ENCODE assay signal across 15 mouse cellular contexts in genomic region chr14:45984135-45984892, GRCm38 (mm10).
DNase-seq lines count a peak whose midpoint lies in the region; ATAC-seq and TF ChIP-seq lines count a peak whose summit lies in the region.
"Had no signal": no experiment of that assay in that cellular context is flagged by ENCODE, and none has a peak within 500 bp of the region (broad histone marks: within the 10 kb centered on the region; RNA-seq: fewer than 3 reads in every experiment).

No protein-coding gene starts in this region.

- no peak for ATAC-seq in forebrain, postnatal 0 days
- no peak for ATAC-seq in forebrain, embryonic 11.5 days (replicated peaks; ENCODE audit: low FRiP score)
- no peak for ATAC-seq in neural tube, embryonic 15.5 days (ENCODE audit: low FRiP score)
- peak; percentile 74; the same call in 1 of the 2 replicates for ATAC-seq in limb, embryonic 14.5 days (ENCODE audit: low FRiP score, low read depth)
- ATAC-seq in stomach, embryonic 15.5 days (ENCODE audit: insufficient read depth, low FRiP score, low read depth), result no peak
- ATAC-seq: activated CD4-positive, CD25-positive, alpha-beta regulatory T cell, adult 4 months; forebrain, embryonic 13.5 days had no signal

- H3K27ac ChIP-seq in forebrain, postnatal 0 days (ENCODE audit: low read depth, low read length), result no peak overlapping the region
- H3K27ac ChIP-seq in forebrain, embryonic 11.5 days (ENCODE audit: low read depth, low read length), result no peak overlapping the region
- no peak overlapping the region for H3K27ac ChIP-seq in neural tube, embryonic 15.5 days (replicated peaks)
- H3K27ac ChIP-seq in limb, embryonic 14.5 days (replicated peaks; ENCODE audit: low read depth, low read length), result peak overlapping the region; percentile 65; the same call in 1 of the 2 replicates
- 0 out of 2 replicates have a peak overlapping the region, but pooled peaks have one; percentile 11 for H3K27ac ChIP-seq in stomach, embryonic 15.5 days
- H3K27ac ChIP-seq: forebrain, embryonic 13.5 days; liver, embryonic 14.5 days had no signal

- H3K4me3 ChIP-seq in forebrain, postnatal 0 days (ENCODE audit: low read depth, low read length), result no peak overlapping the region
- H3K4me3 ChIP-seq in forebrain, embryonic 11.5 days (ENCODE audit: low read depth, low read length), result no peak overlapping the region
- H3K4me3 ChIP-seq in neural tube, embryonic 15.5 days (replicated peaks), result no peak overlapping the region
- H3K4me3 ChIP-seq in limb, embryonic 14.5 days (replicated peaks; ENCODE audit: low read length), result peak overlapping the region; percentile 8; the same call in 1 of the 2 replicates
- H3K4me3 ChIP-seq in stomach, embryonic 15.5 days (replicated peaks), result no peak overlapping the region
- H3K4me3 ChIP-seq: forebrain, embryonic 13.5 days had no signal

- H3K27me3 ChIP-seq in forebrain, postnatal 0 days (ENCODE audit: insufficient read depth, low read length), result no peaks in the 10 kb centered on the region
- no peaks in the 10 kb centered on the region for H3K27me3 ChIP-seq in forebrain, embryonic 11.5 days (ENCODE audit: control insufficient read depth, insufficient read depth, low read length)
- no peaks in the 10 kb centered on the region for H3K27me3 ChIP-seq in neural tube, embryonic 15.5 days (replicated peaks)
- no peaks in the 10 kb centered on the region for H3K27me3 ChIP-seq in limb, embryonic 14.5 days (ENCODE audit: control insufficient read depth, insufficient read depth, low read length)
- no peaks in the 10 kb centered on the region for H3K27me3 ChIP-seq in stomach, embryonic 15.5 days (replicated peaks)
- H3K27me3 ChIP-seq: forebrain, embryonic 13.5 days had no signal

- no peaks in the 10 kb centered on the region for H3K9me3 ChIP-seq in forebrain, postnatal 0 days (ENCODE audit: low read length)
- H3K9me3 ChIP-seq in forebrain, embryonic 11.5 days (ENCODE audit: control insufficient read depth, low read length), result no peaks in the 10 kb centered on the region
- no peaks in the 10 kb centered on the region for H3K9me3 ChIP-seq in neural tube, embryonic 15.5 days (replicated peaks)
- no peaks in the 10 kb centered on the region for H3K9me3 ChIP-seq in limb, embryonic 14.5 days (ENCODE audit: control insufficient read depth, low read length)
- no peaks in the 10 kb centered on the region for H3K9me3 ChIP-seq in stomach, embryonic 15.5 days
- H3K9me3 ChIP-seq: forebrain, embryonic 13.5 days had no signal

- no peak overlapping the region for H3K9ac ChIP-seq in forebrain, postnatal 0 days
- no peak overlapping the region for H3K9ac ChIP-seq in forebrain, embryonic 11.5 days (ENCODE audit: low read length)
- no peak overlapping the region for H3K9ac ChIP-seq in neural tube, embryonic 15.5 days (replicated peaks)
- H3K9ac ChIP-seq in limb, embryonic 14.5 days (ENCODE audit: low read depth, low read length, severe bottlenecking), result no peak overlapping the region
- H3K9ac ChIP-seq in stomach, embryonic 15.5 days, result no peak overlapping the region
- H3K9ac ChIP-seq: forebrain, embryonic 13.5 days; liver, embryonic 14.5 days had no signal

- H3K36me3 ChIP-seq in forebrain, postnatal 0 days (ENCODE audit: insufficient read depth), result no peaks in the 10 kb centered on the region
- H3K36me3 ChIP-seq in forebrain, embryonic 11.5 days (ENCODE audit: control insufficient read depth, insufficient read depth, low read length), result no peaks in the 10 kb centered on the region
- H3K36me3 ChIP-seq in neural tube, embryonic 15.5 days, result no peaks in the 10 kb centered on the region
- H3K36me3 ChIP-seq in limb, embryonic 14.5 days (ENCODE audit: control insufficient read depth, insufficient read depth, low read length), result no peaks in the 10 kb centered on the region
- no peaks in the 10 kb centered on the region for H3K36me3 ChIP-seq in stomach, embryonic 15.5 days

- peak; percentile 3 for DNase-seq in forebrain, postnatal 0 days
- DNase-seq in forebrain, embryonic 11.5 days (ENCODE audit: low spot score), result no peak
- DNase-seq in neural tube, embryonic 10.5 days (ENCODE audit: extremely low spot score, low spot score), result peak; percentile 30
- peak; percentile 83 for DNase-seq in limb, embryonic 14.5 days (ENCODE audit: low spot score)
- no peak for DNase-seq in heart, postnatal 36 days
- no peak for DNase-seq in ovary, adult 18-20 months (ENCODE audit: low spot score)
- DNase-seq: cerebellum, postnatal 14 days; midbrain, embryonic 14.5 days; spleen, adult 18-20 months; thymus, postnatal 14 days had no signal

- WGBS in forebrain, postnatal 0 days, result 86% methylated on average over 20 of the region's 20 CpGs
- WGBS in forebrain, embryonic 11.5 days, result 84% methylated on average over 20 of the region's 20 CpGs
- WGBS in neural tube, embryonic 15.5 days, result 85% methylated on average over 20 of the region's 20 CpGs
- 27% methylated on average over 20 of the region's 20 CpGs for WGBS in limb, embryonic 14.5 days
- WGBS in stomach, embryonic 15.5 days, result 56% methylated on average over 20 of the region's 20 CpGs

- TF ChIP-seq CTCF in forebrain, postnatal 0 days (IDR thresholded peaks at IDR 0.05; ENCODE audit: low read depth), result no peak

- intact Hi-C loops in heart, postnatal 36 days (cut with DNase I), result no loop called here

- no peak for TF ChIP-seq POLR2A in limb, embryonic 14.5 days (IDR thresholded peaks at IDR 0.05; ENCODE audit: borderline replicate concordance, extremely low read depth, insufficient read depth, insufficient read length)

- no peaks in the 10 kb centered on the region for H3K4me1 ChIP-seq in forebrain, postnatal 0 days (ENCODE audit: insufficient read depth)
- H3K4me1 ChIP-seq in forebrain, embryonic 11.5 days (replicated peaks; ENCODE audit: control insufficient read depth, insufficient read depth, low read length), result no peaks in the 10 kb centered on the region
- no peaks in the 10 kb centered on the region for H3K4me1 ChIP-seq in neural tube, embryonic 15.5 days
- H3K4me1 ChIP-seq in limb, embryonic 14.5 days (ENCODE audit: control insufficient read depth, insufficient read depth, low read length), result peaks cover 14% of the 10 kb centered on the region
- no peaks in the 10 kb centered on the region for H3K4me1 ChIP-seq in stomach, embryonic 15.5 days
- H3K4me1 ChIP-seq: forebrain, embryonic 13.5 days had no signal

- H3K4me2 ChIP-seq in forebrain, postnatal 0 days (ENCODE audit: low read depth), result no peak overlapping the region
- no peak overlapping the region for H3K4me2 ChIP-seq in forebrain, embryonic 11.5 days (ENCODE audit: low read depth, low read length, severe bottlenecking)
- no peak overlapping the region for H3K4me2 ChIP-seq in neural tube, embryonic 15.5 days
- peak overlapping the region; percentile 42 for H3K4me2 ChIP-seq in limb, embryonic 14.5 days (replicated peaks; ENCODE audit: low read depth, low read length, severe bottlenecking)
- peak overlapping the region; percentile 39 for H3K4me2 ChIP-seq in stomach, embryonic 15.5 days
- H3K4me2 ChIP-seq: forebrain, embryonic 13.5 days had no signal

Comparison
In these comparisons a context has a peak if more than half of its experiments do, and no peak if none do; other contexts are left out.
1. DNase-seq: peak in forebrain, postnatal 0 days (single experiment), neural tube, embryonic 10.5 days (single experiment) and limb, embryonic 14.5 days (single experiment); none in forebrain, embryonic 11.5 days (single experiment), heart, postnatal 36 days (0 of 2) and ovary, adult 18-20 months (single experiment).
2. H3K27ac ChIP-seq: peak in limb, embryonic 14.5 days (single experiment) and stomach, embryonic 15.5 days (single experiment); none in forebrain, postnatal 0 days (single experiment), forebrain, embryonic 11.5 days (single experiment) and neural tube, embryonic 15.5 days (single experiment).
3. H3K4me2 ChIP-seq: peak in limb, embryonic 14.5 days (single experiment) and stomach, embryonic 15.5 days (single experiment); none in forebrain, postnatal 0 days (single experiment), forebrain, embryonic 11.5 days (single experiment) and neural tube, embryonic 15.5 days (single experiment).